Comparison of ENCODE assay signal across 23 mouse cellular contexts in genomic region chr3:40379063-40379462, GRCm38 (mm10).
DNase-seq lines count a peak whose midpoint lies in the region; ATAC-seq and TF ChIP-seq lines count a peak whose summit lies in the region.
"Had no signal": no experiment of that assay in that cellular context is flagged by ENCODE, and none has a peak within 500 bp of the region (broad histone marks: within the 10 kb centered on the region; RNA-seq: fewer than 3 reads in every experiment).

No protein-coding gene starts in this region.

- no peak for TF ChIP-seq POLR2A in CH12.LX (IDR thresholded peaks at IDR 0.05; ENCODE audit: low read depth, low read length)
- no peak for TF ChIP-seq POLR2A in MEL (IDR thresholded peaks at IDR 0.05; ENCODE audit: control insufficient read depth in 1 of 2, insufficient read depth in 1 of 2, low read depth in 1 of 2, low read length in 2 of 2, poor library complexity in 1 of 2)

- H3K4me2 ChIP-seq in CH12.LX (ENCODE audit: insufficient read depth, low read depth, poor library complexity, severe bottlenecking), result no peak overlapping the region
- no peak overlapping the region for H3K4me2 ChIP-seq in forebrain, embryonic 16.5 days (ENCODE audit: low read length)
- H3K4me2 ChIP-seq in intestine, embryonic 15.5 days (replicated peaks), result no peak overlapping the region

- H3K9me3 ChIP-seq in CH12.LX (replicated peaks; ENCODE audit: low read length) (no peaks in the 10 kb centered on the region), ES-E14 (ENCODE audit: control insufficient read depth, insufficient read depth, low read depth, low read length) (no peaks in the 10 kb centered on the region), MEL (replicated peaks; ENCODE audit: insufficient read depth, low read length) (no peaks in the 10 kb centered on the region)
- H3K9me3 ChIP-seq in forebrain, embryonic 16.5 days (ENCODE audit: control insufficient read depth, low read length), result no peaks in the 10 kb centered on the region
- H3K9me3 ChIP-seq in intestine, embryonic 15.5 days, result no peaks in the 10 kb centered on the region
- H3K9me3 ChIP-seq: G1E had no signal

- in situ Hi-C loops in CH12.LX (cut with MboI; ENCODE audit: low pct_ligation_motif_present, low pct_unique_long_range_greater_than_20kb, low sequenced_read_pairs) (loop anchor here (25.0 kb wide), 1 partner anchor 542 kb away; no protein-coding TSS in a partner anchor), ES-E14 (cut with MboI; ENCODE audit: low sequenced_read_pairs in 2 of 2, unreplicated experiment in 2 of 2) (loop anchor here (25.0 kb wide), 1 partner anchor 1492 kb away; the partner anchor contains the start of gene Fat4 (in 2 of the 2))

- no peak overlapping the region for H3K4me3 ChIP-seq in CH12.LX (replicated peaks in 1 of 3; ENCODE audit: low read depth in 2 of 3, low read length in 2 of 3, poor library complexity in 1 of 3)
- H3K4me3 ChIP-seq in ES-E14 (ENCODE audit: insufficient read depth in 1 of 2, low read depth in 1 of 2, low read length in 2 of 2, poor library complexity in 1 of 2, severe bottlenecking in 1 of 2), result no peak overlapping the region
- H3K4me3 ChIP-seq in MEL (ENCODE audit: control insufficient read depth in 1 of 2, insufficient read depth in 1 of 2, low read depth in 2 of 2, low read length in 2 of 2), result no peak overlapping the region
- H3K4me3 ChIP-seq in forebrain, embryonic 16.5 days (replicated peaks; ENCODE audit: low read length), result no peak overlapping the region
- no peak overlapping the region for H3K4me3 ChIP-seq in intestine, embryonic 15.5 days (replicated peaks)

- H3K36me3 ChIP-seq in CH12.LX (replicated peaks in 1 of 2; ENCODE audit: control insufficient read depth in 1 of 2, insufficient read depth in 1 of 2, low read length in 1 of 2), result no peaks in the 10 kb centered on the region
- H3K36me3 ChIP-seq in ES-E14 (ENCODE audit: control insufficient read depth, insufficient read depth, low read length, poor library complexity, severe bottlenecking), result no peaks in the 10 kb centered on the region
- H3K36me3 ChIP-seq in MEL (ENCODE audit: control insufficient read depth in 1 of 2, insufficient read depth in 2 of 2, low read length in 2 of 2), result no peaks in the 10 kb centered on the region
- no peaks in the 10 kb centered on the region for H3K36me3 ChIP-seq in forebrain, embryonic 16.5 days (ENCODE audit: control insufficient read depth, insufficient read depth)
- no peaks in the 10 kb centered on the region for H3K36me3 ChIP-seq in intestine, embryonic 15.5 days
- H3K36me3 ChIP-seq: G1E had no signal

- TF ChIP-seq RAD21 in CH12.LX (IDR thresholded peaks at IDR 0.05; ENCODE audit: low read depth, low read length), result no peak
- TF ChIP-seq RAD21 in MEL (IDR thresholded peaks at IDR 0.05; ENCODE audit: low read depth, low read length), result no peak

- dilution Hi-C loops in CH12.LX (cut with MboI; ENCODE audit: extremely low pct_ligation_motif_present, extremely low pct_unique_long_range_greater_than_20kb, low sequenced_read_pairs), result no loop called here

- H3K79me2 ChIP-seq in CH12.LX (replicated peaks; ENCODE audit: control insufficient read depth, extremely low read depth, insufficient read depth, poor library complexity, severe bottlenecking) (no peaks in the 10 kb centered on the region), MEL (ENCODE audit: control insufficient read depth, insufficient read depth, low read length, poor library complexity) (no peaks in the 10 kb centered on the region)

- peak; percentile 7 for DNase-seq in CH12.LX (ENCODE audit: extremely low read depth)
- DNase-seq in ES-E14 (ENCODE audit: low read depth, low spot score), result no peak
- no peak for DNase-seq in MEL (ENCODE audit: low read depth, low spot score)
- DNase-seq in kidney, postnatal 14 days, result no peak
- DNase-seq: adrenal gland, adult 2 months; adrenal gland, adult 8-10 months; adrenal gland, postnatal 10 days; adrenal gland, postnatal 14 days; adrenal gland, postnatal 25 days; adrenal gland, postnatal 36 days; B cell, adult 2 months; cerebellum, adult 11 months; cerebellum, adult 11-12 months; cerebellum, adult 18-20 months; cerebellum, adult 2 months; cerebellum, adult 8-10 months; cerebellum, adult 9-10 months had no signal

- no peak for ATAC-seq in forebrain, embryonic 16.5 days
- ATAC-seq in intestine, embryonic 15.5 days, result no peak
- ATAC-seq: activated CD4-positive, CD25-positive, alpha-beta regulatory T cell, adult 4 months; CD4-positive, CD25-positive, alpha-beta regulatory T cell, adult 4 months; Patski had no signal

- H3K27ac ChIP-seq in CH12.LX (ENCODE audit: insufficient read depth, low read depth), result no peak overlapping the region
- no peak overlapping the region for H3K27ac ChIP-seq in ES-E14 (ENCODE audit: insufficient read depth, low read depth, low read length, poor library complexity, severe bottlenecking)
- H3K27ac ChIP-seq in MEL (ENCODE audit: control insufficient read depth, low read depth, low read length), result no peak overlapping the region
- H3K27ac ChIP-seq in forebrain, embryonic 16.5 days (ENCODE audit: low read length), result no peak overlapping the region
- no peak overlapping the region for H3K27ac ChIP-seq in intestine, embryonic 15.5 days

- H3K4me1 ChIP-seq in CH12.LX (ENCODE audit: control insufficient read depth in 1 of 2, insufficient read depth in 2 of 2), result peaks cover 0 to 11% of the 10 kb centered on the region in 2 experiments; a peak in 2 of 4 replicates
- H3K4me1 ChIP-seq in ES-E14 (ENCODE audit: control insufficient read depth in 2 of 2, insufficient read depth in 2 of 2, low read length in 2 of 2, poor library complexity in 1 of 2), result no peaks in the 10 kb centered on the region
- no peaks in the 10 kb centered on the region for H3K4me1 ChIP-seq in MEL (ENCODE audit: control insufficient read depth in 1 of 2, insufficient read depth in 2 of 2, low read length in 2 of 2)
- no peaks in the 10 kb centered on the region for H3K4me1 ChIP-seq in forebrain, embryonic 16.5 days (replicated peaks; ENCODE audit: control insufficient read depth, insufficient read depth, low read length)
- no peaks in the 10 kb centered on the region for H3K4me1 ChIP-seq in intestine, embryonic 15.5 days (replicated peaks)

- WGBS in forebrain, embryonic 16.5 days, result 92% methylated on average over 2 of the region's 2 CpGs
- 91% methylated on average over 2 of the region's 2 CpGs for whole genome bisulfite sequencing in intestine, embryonic 15.5 days

- H3K9ac ChIP-seq in CH12.LX (ENCODE audit: insufficient read depth, low read depth), result no peak overlapping the region
- no peak overlapping the region for H3K9ac ChIP-seq in ES-E14 (ENCODE audit: insufficient read depth, low read depth, low read length, poor library complexity, severe bottlenecking)
- H3K9ac ChIP-seq in MEL (ENCODE audit: control insufficient read depth, low read depth, low read length, poor library complexity, severe bottlenecking), result no peak overlapping the region
- H3K9ac ChIP-seq in forebrain, embryonic 16.5 days (replicated peaks; ENCODE audit: low read depth, low read length), result no peak overlapping the region
- H3K9ac ChIP-seq in intestine, embryonic 15.5 days, result no peak overlapping the region

- TF ChIP-seq CTCF in CH12.LX (conservative IDR thresholded peaks at IDR 0.05 in 1 of 2, IDR thresholded peaks at IDR 0.05 in 1 of 2; ENCODE audit: low read depth in 2 of 2, low read length in 2 of 2) (no peak), MEL (IDR thresholded peaks at IDR 0.05 in 2 of 3, conservative IDR thresholded peaks at IDR 0.05 in 1 of 3; ENCODE audit: control insufficient read depth in 1 of 3, insufficient read depth in 1 of 3, low read depth in 2 of 3, low read length in 3 of 3, poor library complexity in 1 of 3, severe bottlenecking in 1 of 3) (no peak)

- no peak for TF ChIP-seq EP300 in CH12.LX (IDR thresholded peaks at IDR 0.05; ENCODE audit: low read length)
- no peak for TF ChIP-seq EP300 in MEL (IDR thresholded peaks at IDR 0.05; ENCODE audit: low read depth in 1 of 2, low read length in 2 of 2)

- H3K27me3 ChIP-seq in CH12.LX (replicated peaks) (no peaks in the 10 kb centered on the region), MEL (ENCODE audit: control insufficient read depth in 1 of 2, insufficient read depth in 2 of 2, low read length in 2 of 2) (no peaks in the 10 kb centered on the region)
- H3K27me3 ChIP-seq in forebrain, embryonic 16.5 days (replicated peaks; ENCODE audit: control insufficient read depth, insufficient read depth, low read length), result no peaks in the 10 kb centered on the region
- H3K27me3 ChIP-seq in intestine, embryonic 15.5 days (replicated peaks), result no peaks in the 10 kb centered on the region

TF ChIP-seq in CH12.LX, 34 proteins besides CTCF, POLR2A, EP300 and RAD21:
- TF ChIP-seq MXI1 (IDR thresholded peaks at IDR 0.05; ENCODE audit: low read depth, low read length), result no peak
- peak; percentile 95 for TF ChIP-seq MAFK (IDR thresholded peaks at IDR 0.05; ENCODE audit: insufficient replicate concordance, low read length)
TF ChIP-seq in CH12.LX: peak in this region for 1.

TF ChIP-seq in ES-E14, 5 proteins besides CTCF, POLR2A, EP300 and RAD21:
- TF ChIP-seq ZC3H11A (IDR thresholded peaks at IDR 0.05; ENCODE audit: borderline replicate concordance, low read depth, low read length) (no peak), CHD2 (IDR thresholded peaks at IDR 0.05; ENCODE audit: low read depth, low read length) (no peak), ZNF384 (IDR thresholded peaks at IDR 0.05; ENCODE audit: low read depth, low read length) (no peak), MAFK (IDR thresholded peaks at IDR 0.05; ENCODE audit: insufficient read depth, low read depth, low read length) (peak; percentile 90)

TF ChIP-seq in MEL, 35 proteins besides CTCF, POLR2A, EP300 and RAD21:
- 0 out of 2 replicates have a peak, but pooled peaks have one; percentile 28 for TF ChIP-seq MAFK (IDR thresholded peaks at IDR 0.05; ENCODE audit: borderline replicate concordance, low read depth, low read length)
- TF ChIP-seq UBTF (IDR thresholded peaks at IDR 0.05; ENCODE audit: borderline replicate concordance, insufficient read depth, low read depth, low read length), result no peak
TF ChIP-seq in MEL: peak in this region for 1.

Comparison
In these comparisons a context has a peak if more than half of its experiments do, and no peak if none do; other contexts are left out.
1. Of the 35 proteins assayed by ChIP-seq in both MEL and CH12.LX: peak only in MEL: none; only in CH12.LX: none; in both: MAFK; in neither: 34.